Mouse (Mus musculus) testis, adult 2 months (tissue): Measurements from ENCODE around the gene Nt5m.

ENCODE experiments used
- CTCF ChIP-seq: fragments of 200-500 bp; IDR thresholded peaks from 2 replicates; pipeline ENCODE4 v1.5.1; 2012; ENCODE audit warnings: low read depth, mild to moderate bottlenecking, inconsistent platforms, low read length, moderate library complexity; ENCODE audit not compliant: control insufficient read depth, insufficient read depth, insufficient replicate concordance
- POLR2A ChIP-seq: fragments of 200-500 bp; IDR thresholded peaks from 2 replicates; pipeline ENCODE4 v1.6.1; 2012; ENCODE audit warnings: low read depth, mild to moderate bottlenecking, inconsistent platforms, low read length, moderate library complexity; ENCODE audit not compliant: control insufficient read depth

DNA sequence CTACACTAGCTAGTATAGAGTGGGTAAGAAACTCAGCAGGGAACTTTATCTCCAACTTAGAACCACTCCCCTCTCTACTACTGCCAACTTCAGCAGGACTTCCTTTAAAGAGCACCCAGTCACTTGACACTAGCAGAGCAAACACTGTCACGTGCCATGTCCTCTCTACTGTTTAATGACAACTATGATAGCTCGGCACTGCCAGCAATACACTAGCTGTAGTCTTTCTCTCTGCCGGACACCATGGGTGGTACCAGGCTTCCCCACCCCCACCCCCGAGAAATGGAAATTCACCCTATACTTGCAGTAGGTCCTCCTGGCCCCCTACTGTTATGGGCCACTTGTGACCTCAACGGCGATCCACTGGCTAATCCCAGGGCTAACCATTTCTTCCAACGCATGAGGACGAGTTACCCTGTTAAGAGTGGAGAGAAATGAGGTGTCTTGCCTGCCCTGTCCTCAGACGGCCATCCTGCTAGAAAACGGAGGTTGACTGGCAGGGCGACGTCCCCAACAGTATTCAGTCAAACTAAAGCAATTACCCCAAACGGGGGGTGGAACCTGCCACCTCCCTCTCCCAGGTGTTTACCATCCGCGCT lies 30.1 kb upstream of the Nt5m start:
- TF ChIP-seq CTCF (no peak), POLR2A (no peak)
